Comparison of ENCODE assay signal across 23 mouse cellular contexts in the genomic region with DNA sequence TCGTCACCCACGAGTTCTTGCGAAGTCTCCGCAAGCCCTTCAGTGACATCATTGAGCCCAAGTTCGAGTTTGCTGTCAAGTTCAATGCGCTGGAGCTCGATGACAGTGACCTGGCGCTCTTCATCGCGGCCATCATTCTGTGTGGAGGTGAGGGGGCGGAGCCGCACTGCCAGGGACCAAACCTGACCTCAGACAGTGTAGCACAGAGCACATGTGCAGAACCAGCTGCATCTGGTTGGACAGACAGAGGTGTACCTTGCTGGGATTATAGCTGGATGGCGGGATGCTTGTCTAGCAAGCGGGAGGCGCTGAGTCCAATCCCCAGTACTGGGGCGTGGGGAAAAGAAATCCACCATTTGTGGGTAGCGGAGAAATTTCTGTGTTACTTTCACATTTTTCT. TPM values are rescaled to one million over a fixed set of nuclear protein-coding genes. Genes with fewer than 3 reads are reported as not detected.
DNase-seq lines count a peak whose midpoint lies in the region; ATAC-seq and TF ChIP-seq lines count a peak whose summit lies in the region.
"Had no signal": no experiment of that assay in that cellular context is flagged by ENCODE, and none has a peak within 500 bp of the region (broad histone marks: within the 10 kb centered on the region; RNA-seq: fewer than 3 reads in every experiment).

No protein-coding gene starts in this region.

- no peak overlapping the region for H3K9ac ChIP-seq in hindbrain, embryonic 11.5 days (ENCODE audit: low read depth, low read length)
- peak overlapping the region; percentile 29; the same call in 1 of the 2 replicates for H3K9ac ChIP-seq in ES-E14 (ENCODE audit: insufficient read depth, low read depth, low read length, poor library complexity, severe bottlenecking)
- H3K9ac ChIP-seq in embryonic facial prominence, embryonic 12.5 days = no peak overlapping the region
- H3K9ac ChIP-seq in hindbrain, embryonic 13.5 days = no peak overlapping the region; the same call in 1 of the 2 replicates
- H3K9ac ChIP-seq: embryonic facial prominence, embryonic 15.5 days; forebrain, embryonic 15.5 days; heart, embryonic 15.5 days had no signal

- in situ Hi-C loops in ES-E14 (cut with MboI; ENCODE audit: low sequenced_read_pairs in 2 of 2, unreplicated experiment in 2 of 2) = no loop called here

- peaks cover 53% of the 10 kb centered on the region for H3K4me1 ChIP-seq in hindbrain, embryonic 10.5 days (replicated peaks)
- H3K4me1 ChIP-seq in hindbrain, embryonic 11.5 days (replicated peaks; ENCODE audit: control insufficient read depth, insufficient read depth, low read length) = peaks cover 7% of the 10 kb centered on the region
- H3K4me1 ChIP-seq in E14TG2a.4 (replicated peaks; ENCODE audit: low read depth, low read length) (peaks cover 90% of the 10 kb centered on the region), ES-E14 (ENCODE audit: control insufficient read depth in 2 of 2, insufficient read depth in 2 of 2, low read length in 2 of 2, poor library complexity in 1 of 2) (peaks cover 0 to 26% of the 10 kb centered on the region in 2 experiments; a peak in 2 of 4 replicates)
- H3K4me1 ChIP-seq in embryonic facial prominence, embryonic 12.5 days = peaks cover 33% of the 10 kb centered on the region
- peaks cover 34% of the 10 kb centered on the region for H3K4me1 ChIP-seq in hindbrain, embryonic 13.5 days (replicated peaks)
- H3K4me1 ChIP-seq: forebrain, embryonic 15.5 days had no signal

- DNase-seq in hindbrain, embryonic 10.5 days (ENCODE audit: low spot score) = no peak
- no peak for DNase-seq in hindbrain, embryonic 11.5 days (ENCODE audit: low spot score)
- DNase-seq in ES-E14 (ENCODE audit: low read depth, low spot score) = no peak
- DNase-seq in left cerebral cortex, adult 9 months (ENCODE audit: low spot score in 2 of 2) = no peak
- no peak for DNase-seq in left cerebral cortex, postnatal 25 days (ENCODE audit: low spot score in 2 of 2)
- DNase-seq: adrenal gland, adult 8-10 months; adrenal gland, postnatal 36 days; cerebellum, adult 2 months; cerebellum, postnatal 14 days; gastrocnemius, postnatal 36 days; heart, postnatal 14 days; kidney, adult 8-10 months had no signal

- H3K4me2 ChIP-seq in hindbrain, embryonic 11.5 days (replicated peaks; ENCODE audit: low read depth, low read length) = no peak overlapping the region
- H3K4me2 ChIP-seq in embryonic facial prominence, embryonic 12.5 days (replicated peaks) = no peak overlapping the region
- H3K4me2 ChIP-seq in hindbrain, embryonic 13.5 days = no peak overlapping the region
- H3K4me2 ChIP-seq: embryonic facial prominence, embryonic 15.5 days; forebrain, embryonic 15.5 days; heart, embryonic 11.5 days; heart, embryonic 15.5 days had no signal

- no peak overlapping the region for H3K4me3 ChIP-seq in hindbrain, embryonic 10.5 days
- no peak overlapping the region for H3K4me3 ChIP-seq in hindbrain, embryonic 11.5 days (ENCODE audit: low read depth, low read length)
- H3K4me3 ChIP-seq in E14TG2a.4 (replicated peaks; ENCODE audit: low read length) = peak overlapping the region; percentile 63
- H3K4me3 ChIP-seq in ES-E14 (ENCODE audit: insufficient read depth in 1 of 2, low read depth in 1 of 2, low read length in 2 of 2, poor library complexity in 1 of 2, severe bottlenecking in 1 of 2) = peak overlapping the region in 1 of 2 experiments; percentile 27; a peak in 2 of 4 replicates
- no peak overlapping the region for H3K4me3 ChIP-seq in embryonic facial prominence, embryonic 12.5 days
- H3K4me3 ChIP-seq in hindbrain, embryonic 13.5 days = no peak overlapping the region
- H3K4me3 ChIP-seq: embryonic facial prominence, embryonic 15.5 days; erythroblast, embryonic 14.5 days; forebrain, embryonic 10.5 days; forebrain, embryonic 15.5 days; heart, embryonic 15.5 days had no signal

- ATAC-seq in hindbrain, embryonic 11.5 days (ENCODE audit: low FRiP score) = no peak
- no peak for ATAC-seq in embryonic facial prominence, embryonic 12.5 days (ENCODE audit: insufficient number of reproducible peaks, insufficient read depth, low FRiP score, low TSS enrichment)
- no peak for ATAC-seq in hindbrain, embryonic 13.5 days (ENCODE audit: low FRiP score)
- ATAC-seq: forebrain, embryonic 15.5 days; hindbrain, postnatal 0 days had no signal

- WGBS in hindbrain, embryonic 10.5 days = 94% methylated on average over 17 of the region's 17 CpGs
- 95% methylated on average over 17 of the region's 17 CpGs for WGBS in hindbrain, embryonic 11.5 days
- 92% methylated on average over 17 of the region's 17 CpGs for WGBS in embryonic facial prominence, embryonic 12.5 days
- WGBS in hindbrain, embryonic 13.5 days = 95% methylated on average over 17 of the region's 17 CpGs

- intact Hi-C loops in left cerebral cortex, postnatal 25 days (cut with DNase I) = no loop called here

- no peaks in the 10 kb centered on the region for H3K27me3 ChIP-seq in hindbrain, embryonic 10.5 days (ENCODE audit: insufficient read depth, poor library complexity, severe bottlenecking)
- no peaks in the 10 kb centered on the region for H3K27me3 ChIP-seq in hindbrain, embryonic 11.5 days (ENCODE audit: control insufficient read depth, insufficient read depth, low read length)
- H3K27me3 ChIP-seq in E14TG2a.4 (ENCODE audit: insufficient read depth, low read length) = no peaks in the 10 kb centered on the region
- H3K27me3 ChIP-seq in embryonic facial prominence, embryonic 12.5 days = no peaks in the 10 kb centered on the region
- no peaks in the 10 kb centered on the region for H3K27me3 ChIP-seq in hindbrain, embryonic 13.5 days
- H3K27me3 ChIP-seq: embryonic facial prominence, embryonic 15.5 days; forebrain, embryonic 15.5 days; heart, embryonic 15.5 days had no signal

- H3K36me3 ChIP-seq in hindbrain, embryonic 10.5 days = peaks cover 30% of the 10 kb centered on the region
- no peaks in the 10 kb centered on the region for H3K36me3 ChIP-seq in hindbrain, embryonic 11.5 days (ENCODE audit: control insufficient read depth, insufficient read depth, low read length)
- peaks cover 37% of the 10 kb centered on the region for H3K36me3 ChIP-seq in E14TG2a.4 (ENCODE audit: insufficient read depth, low read length)
- H3K36me3 ChIP-seq in ES-E14 (ENCODE audit: control insufficient read depth, insufficient read depth, low read length, poor library complexity, severe bottlenecking) = peaks cover 2% of the 10 kb centered on the region; the same call in 1 of the 2 replicates
- H3K36me3 ChIP-seq in embryonic facial prominence, embryonic 12.5 days = peaks cover 17% of the 10 kb centered on the region
- H3K36me3 ChIP-seq in hindbrain, embryonic 13.5 days = peaks cover 9% of the 10 kb centered on the region; the same call in 1 of the 2 replicates
- H3K36me3 ChIP-seq: forebrain, embryonic 15.5 days had no signal

- H3K27ac ChIP-seq in hindbrain, embryonic 10.5 days = peak overlapping the region; percentile 87
- H3K27ac ChIP-seq in hindbrain, embryonic 11.5 days (ENCODE audit: low read depth, low read length) = no peak overlapping the region
- H3K27ac ChIP-seq in ES-E14 (ENCODE audit: insufficient read depth, low read depth, low read length, poor library complexity, severe bottlenecking) = no peak overlapping the region
- 0 out of 2 replicates have a peak overlapping the region, but pooled peaks have one; percentile 64 for H3K27ac ChIP-seq in embryonic facial prominence, embryonic 12.5 days
- no peak overlapping the region for H3K27ac ChIP-seq in hindbrain, embryonic 13.5 days
- H3K27ac ChIP-seq: embryonic facial prominence, embryonic 15.5 days; forebrain, embryonic 15.5 days; heart, embryonic 15.5 days; hindbrain, postnatal 0 days had no signal

- TF ChIP-seq CTCF in E14TG2a.4 (conservative IDR thresholded peaks at IDR 0.05; ENCODE audit: low read length) = no peak

- H3K9me3 ChIP-seq in hindbrain, embryonic 10.5 days = no peaks in the 10 kb centered on the region
- H3K9me3 ChIP-seq in hindbrain, embryonic 11.5 days (ENCODE audit: control insufficient read depth, low read length) = no peaks in the 10 kb centered on the region
- H3K9me3 ChIP-seq in E14TG2a.4 (ENCODE audit: low read length) (no peaks in the 10 kb centered on the region), ES-E14 (ENCODE audit: control insufficient read depth, insufficient read depth, low read depth, low read length) (no peaks in the 10 kb centered on the region)
- no peaks in the 10 kb centered on the region for H3K9me3 ChIP-seq in embryonic facial prominence, embryonic 12.5 days
- H3K9me3 ChIP-seq in hindbrain, embryonic 13.5 days = no peaks in the 10 kb centered on the region
- H3K9me3 ChIP-seq: embryonic facial prominence, embryonic 15.5 days; forebrain, embryonic 10.5 days; forebrain, embryonic 15.5 days; heart, embryonic 15.5 days had no signal

TF ChIP-seq in ES-E14, 5 proteins besides CTCF, POLR2A, EP300 and RAD21 (continues in another document):
- TF ChIP-seq CHD2 (IDR thresholded peaks at IDR 0.05; ENCODE audit: low read depth, low read length) = no peak
- TF ChIP-seq HCFC1 (IDR thresholded peaks at IDR 0.05; ENCODE audit: borderline replicate concordance, insufficient read depth, low read length) = no peak
- TF ChIP-seq ZC3H11A (IDR thresholded peaks at IDR 0.05; ENCODE audit: borderline replicate concordance, low read depth, low read length) = no peak

RNA-seq across cellular contexts. Expression of a gene that starts 14.4 kb away (rescaled TPM):
- polyA plus RNA-seq in hindbrain, embryonic 10.5 days (2016; fragmentation: Nextera tagmentation; extraction: Ambion mirVana) = 32.6 and 32.9 TPM in 2 replicates
- 18.7 and 22.5 TPM in 2 replicates for polyA plus RNA-seq in hindbrain, embryonic 11.5 days (2014; fragmentation: Nextera tagmentation; extraction: Ambion mirVana)
- total RNA-seq in ES-E14 (2012; rRNA removed) = 25.9 and 39.8 TPM in 2 replicates
- 37.0 and 38.4 TPM in 2 replicates for polyA plus RNA-seq in embryonic facial prominence, embryonic 12.5 days (2016; fragmentation: Nextera tagmentation; extraction: Ambion mirVana)
- 21.9 and 24.2 TPM in 2 replicates for polyA plus RNA-seq in hindbrain, embryonic 13.5 days (2015; fragmentation: Nextera tagmentation; extraction: Ambion mirVana)
- total RNA-seq in left cerebral cortex, postnatal 25 days (2021) = 10 to 100 TPM; 24.0 to 25.7 TPM

RNA-seq across cellular contexts. Expression of a gene that starts 29.4 kb away (rescaled TPM):
- polyA plus RNA-seq in hindbrain, embryonic 10.5 days (2016; fragmentation: Nextera tagmentation; extraction: Ambion mirVana) = 439 and 483 TPM in 2 replicates
- 445 and 475 TPM in 2 replicates for polyA plus RNA-seq in hindbrain, embryonic 11.5 days (2014; fragmentation: Nextera tagmentation; extraction: Ambion mirVana)
- 2,234 and 2,688 TPM in 2 replicates for total RNA-seq in ES-E14 (2012; rRNA removed)
- 496 and 505 TPM in 2 replicates for polyA plus RNA-seq in embryonic facial prominence, embryonic 12.5 days (2016; fragmentation: Nextera tagmentation; extraction: Ambion mirVana)
- polyA plus RNA-seq in hindbrain, embryonic 13.5 days (2015; fragmentation: Nextera tagmentation; extraction: Ambion mirVana) = 336 and 366 TPM in 2 replicates
- 100 to 1,000 TPM; 305 to 310 TPM for total RNA-seq in left cerebral cortex, postnatal 25 days (2021)

RNA-seq across cellular contexts. Expression of a gene that starts 51.7 kb away (rescaled TPM):
- 5.5 and 6.1 TPM in 2 replicates for polyA plus RNA-seq in hindbrain, embryonic 10.5 days (2016; fragmentation: Nextera tagmentation; extraction: Ambion mirVana)
- polyA plus RNA-seq in hindbrain, embryonic 11.5 days (2014; fragmentation: Nextera tagmentation; extraction: Ambion mirVana) = 3.7 and 5.1 TPM in 2 replicates
- 8.0 and 9.0 TPM in 2 replicates for total RNA-seq in ES-E14 (2012; rRNA removed)
- polyA plus RNA-seq in embryonic facial prominence, embryonic 12.5 days (2016; fragmentation: Nextera tagmentation; extraction: Ambion mirVana) = 14.1 and 17.9 TPM in 2 replicates
- 1.8 and 2.0 TPM in 2 replicates for polyA plus RNA-seq in hindbrain, embryonic 13.5 days (2015; fragmentation: Nextera tagmentation; extraction: Ambion mirVana)
- total RNA-seq in left cerebral cortex, postnatal 25 days (2021) = 1 to 10 TPM; 2.2 to 3.1 TPM
- total RNA-seq: common myeloid progenitor, adult 5-6 weeks had no signal

Comparison
In these comparisons a context has a peak if more than half of its experiments do, and no peak if none do; other contexts are left out.
1. H3K27ac ChIP-seq: peak in hindbrain, embryonic 10.5 days (single experiment) and embryonic facial prominence, embryonic 12.5 days (single experiment); none in hindbrain, embryonic 11.5 days (single experiment), ES-E14 (single experiment) and hindbrain, embryonic 13.5 days (single experiment).